Mouse (Mus musculus) intestine, embryonic 16.5 days (tissue): ENCODE data around the gene Sall2. TPM values are rescaled to one million over a fixed set of nuclear protein-coding genes. Genes with fewer than 3 reads are reported as not detected.
A peak's percentile ranks its signal among the peaks of the same experiment; 100 is the strongest.
"Not testable (repeated sequence)": the region's sequence is repeated elsewhere in the genome, so short reads cannot be mapped to it uniquely, and the experiment has no call there.

Experiments
- ATAC-seq: fragments of 200-750 bp; cut with Nextera tagmentation; 2 replicates; pipeline ENCODE4 v1.8.0; 2017; ENCODE audit warnings: moderate TSS enrichment, moderate library complexity
- H3K27ac ChIP-seq: fragments of 300-500 bp; sonication (generic); 2 replicates; pipeline ENCODE4 v1.5.1; 2014; ENCODE audit warnings: mild to moderate bottlenecking, low read length
- H3K27me3 ChIP-seq: fragments of 300-500 bp; sonication (generic); replicated peaks from 2 replicates; pipeline ENCODE4 v1.6.1; 2014; ENCODE audit warnings: low read length, control low read depth, mixed read lengths; ENCODE audit not compliant: control insufficient read depth, insufficient read depth
- H3K36me3 ChIP-seq: fragments of 300-500 bp; sonication (generic); 2 replicates; pipeline ENCODE4 v1.6.1; 2014; ENCODE audit warnings: low read length, control low read depth; ENCODE audit not compliant: control insufficient read depth, insufficient read depth
- H3K4me1 ChIP-seq: fragments of 300-500 bp; sonication (generic); 2 replicates; pipeline ENCODE4 v1.6.1; 2014; ENCODE audit warnings: low read length, control low read depth, mixed read lengths; ENCODE audit not compliant: control insufficient read depth, insufficient read depth
- H3K4me2 ChIP-seq: fragments of 300-500 bp; sonication (generic); 2 replicates; pipeline ENCODE4 v1.6.1; 2014; ENCODE audit warnings: low read depth, low read length, control low read depth
- H3K4me3 ChIP-seq: fragments of 300-500 bp; sonication (generic); 2 replicates; pipeline ENCODE4 v1.5.1; 2014; ENCODE audit warnings: mild to moderate bottlenecking, low read length
- H3K9ac ChIP-seq: fragments of 300-500 bp; sonication (generic); 2 replicates; pipeline ENCODE4 v1.6.1; 2014; ENCODE audit warnings: low read depth, low read length
- H3K9me3 ChIP-seq: fragments of 300-500 bp; sonication (generic); 2 replicates; pipeline ENCODE4 v1.6.1; 2016; ENCODE audit warnings: low read length, control low read depth; ENCODE audit not compliant: control insufficient read depth
- WGBS: fragments of 180-500 bp; shearing (Covaris S2); extraction: QIAGEN DNeasy Blood & Tissue Kit; methylation state at CpG from one replicate; pipeline ENCODE4 v1.1.7; 2014; 5-methylcytosine and 5-hydroxymethylcytosine counted together
- polyA plus RNA-seq: library from polyadenylated mRNA; unstranded; fragments of >200 nt; fragmentation: Nextera tagmentation; extraction: Ambion mirVana; gene quantifications from 2 replicates; pipeline ENCODE4 v1.2.1, GENCODE M21; 2015

Sall2 gene
- polyA plus RNA-seq, 1 experiment from 2014 or later: 7.3 TPM

DNA sequence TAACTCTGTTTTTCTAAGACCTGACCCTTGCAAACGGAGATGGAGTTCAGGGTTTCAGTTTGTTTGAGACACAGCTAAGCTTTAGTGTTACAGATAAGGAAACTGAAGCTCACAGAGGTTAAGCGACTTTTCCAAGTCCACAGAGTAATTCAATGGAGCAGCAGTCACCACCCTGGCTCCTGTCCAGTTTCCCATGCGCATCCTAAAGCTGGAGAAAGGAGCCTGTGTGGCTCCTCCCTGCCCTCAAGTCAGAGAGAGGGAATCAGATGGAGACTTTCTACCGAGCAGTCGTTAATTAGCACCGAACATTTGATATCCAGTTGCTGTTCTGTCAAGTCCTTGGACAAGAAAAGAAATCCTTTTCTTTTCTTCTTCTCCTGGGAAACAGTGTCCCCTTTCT lies 9.2 kb downstream of the Sall2 start:
- H3K4me3 ChIP-seq: no peak overlapping the region
- no peaks in the 10 kb centered on the region for H3K27me3 ChIP-seq
- H3K36me3 ChIP-seq: peaks cover 2% of the 10 kb centered on the region; the same call in 1 of the 2 replicates
- WGBS: 64% methylated on average over 6 of the region's 6 CpGs
- H3K4me1 ChIP-seq: peaks cover 14% of the 10 kb centered on the region
- no peak overlapping the region for H3K27ac ChIP-seq
- no peaks in the 10 kb centered on the region for H3K9me3 ChIP-seq
- H3K4me2 ChIP-seq: no peak overlapping the region
- no peak for ATAC-seq
- H3K9ac ChIP-seq: no peak overlapping the region

DNA sequence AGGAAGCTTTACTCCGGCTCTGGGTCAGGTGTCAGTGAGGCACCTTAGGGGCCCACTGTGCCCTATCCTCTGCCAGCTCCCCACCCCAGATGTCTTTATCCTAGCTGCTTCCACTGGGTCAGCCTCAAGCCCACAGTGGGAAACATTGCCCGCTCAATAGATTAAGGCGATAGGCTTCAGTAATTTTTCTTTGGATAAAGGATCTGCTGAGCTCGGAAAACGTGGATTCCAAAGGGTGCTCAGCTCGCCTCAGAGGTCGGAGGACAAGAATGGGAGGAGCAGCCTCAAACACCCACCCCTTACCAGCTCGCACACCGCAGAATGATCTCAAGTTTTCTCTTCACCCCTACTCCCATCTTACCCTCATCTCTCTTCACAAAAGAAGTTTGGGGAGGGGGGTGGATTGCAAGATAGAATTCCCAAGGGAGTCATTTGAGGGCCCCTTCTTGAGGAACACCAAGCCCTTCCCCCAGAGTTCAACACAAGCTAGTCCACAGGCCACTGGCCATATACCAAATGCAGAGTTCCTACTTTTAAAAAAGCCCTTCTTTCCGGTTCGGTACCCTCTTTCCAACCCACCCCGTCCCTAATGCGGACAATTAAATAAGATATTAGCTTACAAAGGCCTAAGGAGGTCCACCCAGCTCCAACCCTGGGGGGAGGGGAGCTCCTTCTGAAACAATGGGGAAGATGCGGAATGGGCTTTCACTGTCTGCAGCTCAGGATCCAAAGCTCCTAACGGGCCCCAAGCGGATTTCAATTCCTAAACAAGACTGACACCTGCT lies 11.9 kb downstream of the Sall2 start:
- Histone ChIP-seq H3K27me3 (no peaks in the 10 kb centered on the region), H3K9ac (peak overlapping the region; percentile 90), H3K4me2 (peak overlapping the region; percentile 84), H3K36me3 (peaks cover 23% of the 10 kb centered on the region), H3K9me3 (no peaks in the 10 kb centered on the region), H3K4me1 (peaks cover 14% of the 10 kb centered on the region), H3K4me3 (peak overlapping the region; percentile 89), H3K27ac (peak overlapping the region; percentile 73)
- 13% methylated on average over 16 of the region's 16 CpGs for WGBS
- peak; percentile 75 for ATAC-seq

DNA sequence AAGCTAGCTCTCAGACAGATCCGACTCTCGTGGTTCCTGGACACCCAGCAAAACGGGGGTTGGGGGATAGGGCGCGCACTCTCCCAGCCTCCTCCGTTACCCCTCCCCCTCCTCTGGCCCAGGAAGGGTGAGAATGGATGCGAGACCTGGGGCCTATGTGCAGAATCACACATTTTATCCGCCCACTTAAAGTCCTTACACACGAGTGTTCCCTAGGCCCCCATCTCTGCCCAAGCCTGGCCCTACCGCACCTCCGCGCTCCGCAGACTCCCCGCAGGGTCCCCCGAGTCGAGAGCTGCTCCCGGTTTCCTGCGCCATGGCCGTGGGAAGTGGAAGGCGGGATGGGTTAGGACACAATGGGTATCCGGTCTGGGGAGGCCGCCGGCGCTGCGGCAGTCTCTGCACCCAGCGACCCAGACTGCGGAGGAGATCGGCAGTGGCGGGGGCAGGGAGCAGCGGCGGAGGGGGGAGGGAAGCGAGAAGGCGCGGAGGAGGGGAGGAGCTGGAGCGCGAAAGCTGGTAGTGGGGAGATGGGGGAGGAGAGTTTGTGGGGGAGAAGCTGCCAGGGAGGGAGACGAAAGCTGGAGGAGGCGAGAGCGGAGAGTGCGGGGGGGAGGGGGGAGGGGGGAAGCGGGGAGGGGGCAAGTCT lies 12.6 kb downstream of the Sall2 start:
- Histone ChIP-seq H3K9me3 (no peaks in the 10 kb centered on the region), H3K4me2 (peak overlapping the region; percentile 84), H3K36me3 (peaks cover 23% of the 10 kb centered on the region), H3K4me1 (peaks cover 14% of the 10 kb centered on the region), H3K27me3 (no peaks in the 10 kb centered on the region), H3K27ac (peak overlapping the region; percentile 80), H3K4me3 (peak overlapping the region; percentile 89), H3K9ac (peak overlapping the region; percentile 90)
- peak; percentile 87 for ATAC-seq
- 0% methylated on average over 27 of the region's 41 CpGs for WGBS

DNA sequence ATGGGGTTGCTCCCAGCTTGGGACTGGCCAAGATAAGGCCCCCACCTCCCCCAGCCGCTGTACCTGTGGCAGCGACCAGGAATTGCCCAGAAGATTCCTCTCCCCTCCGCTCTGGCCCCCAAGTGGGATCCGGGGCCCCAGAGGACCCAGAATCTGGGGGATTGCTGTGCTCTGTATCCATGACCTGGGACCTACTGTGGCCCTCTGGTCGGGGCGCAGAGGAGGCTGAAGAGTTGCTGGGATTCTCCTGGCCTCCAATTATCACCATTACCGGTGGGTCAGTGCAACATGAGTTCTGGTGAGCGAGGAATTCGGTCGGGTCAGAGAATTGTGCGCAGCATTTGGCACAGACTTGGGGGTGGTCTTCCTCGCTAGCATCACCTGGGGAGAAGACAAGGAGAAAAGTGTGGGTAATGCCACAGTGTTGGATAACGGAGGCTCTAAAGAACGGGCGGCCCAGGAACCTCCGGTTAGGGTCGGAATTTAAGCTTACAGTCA lies 13.2 kb downstream of the Sall2 start:
- no peaks in the 10 kb centered on the region for H3K27me3 ChIP-seq
- 4% methylated on average over 17 of the region's 17 CpGs for WGBS
- 0 out of 2 replicates have a peak, but pooled peaks have one; percentile 0 for ATAC-seq
- peaks cover 14% of the 10 kb centered on the region for H3K4me1 ChIP-seq
- H3K4me2 ChIP-seq: peak overlapping the region; percentile 84
- peak overlapping the region; percentile 90 for H3K9ac ChIP-seq
- peak overlapping the region; percentile 80 for H3K27ac ChIP-seq
- H3K36me3 ChIP-seq: peaks cover 23% of the 10 kb centered on the region
- no peaks in the 10 kb centered on the region for H3K9me3 ChIP-seq
- H3K4me3 ChIP-seq: peak overlapping the region; percentile 89

DNA sequence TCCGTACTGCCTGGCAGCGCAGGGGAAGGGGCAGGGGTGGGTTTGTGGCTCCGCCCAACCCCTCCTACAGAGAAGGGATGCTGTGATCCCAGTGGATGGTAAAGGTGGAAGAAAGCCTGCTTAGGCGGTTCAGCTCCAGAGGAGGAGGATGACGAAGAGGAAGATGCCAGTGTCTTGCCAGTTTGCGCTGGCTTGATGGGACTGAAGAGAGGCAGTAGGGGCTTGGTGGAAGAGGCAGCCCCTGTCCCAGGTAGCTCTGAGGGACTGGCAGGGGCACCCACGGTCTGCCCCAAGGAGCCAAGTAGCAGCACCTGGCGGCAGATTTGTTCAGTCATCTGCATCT lies 13.8 kb downstream of the Sall2 start:
- Histone ChIP-seq H3K4me1 (peaks cover 14% of the 10 kb centered on the region), H3K9me3 (no peaks in the 10 kb centered on the region), H3K27ac (no peak overlapping the region), H3K4me3 (peak overlapping the region; percentile 89), H3K4me2 (peak overlapping the region; percentile 84), H3K27me3 (no peaks in the 10 kb centered on the region), H3K36me3 (peaks cover 23% of the 10 kb centered on the region), H3K9ac (peak overlapping the region; percentile 90; the same call in 1 of the 2 replicates)
- 54% methylated on average over 8 of the region's 8 CpGs for WGBS
- ATAC-seq: no peak

DNA sequence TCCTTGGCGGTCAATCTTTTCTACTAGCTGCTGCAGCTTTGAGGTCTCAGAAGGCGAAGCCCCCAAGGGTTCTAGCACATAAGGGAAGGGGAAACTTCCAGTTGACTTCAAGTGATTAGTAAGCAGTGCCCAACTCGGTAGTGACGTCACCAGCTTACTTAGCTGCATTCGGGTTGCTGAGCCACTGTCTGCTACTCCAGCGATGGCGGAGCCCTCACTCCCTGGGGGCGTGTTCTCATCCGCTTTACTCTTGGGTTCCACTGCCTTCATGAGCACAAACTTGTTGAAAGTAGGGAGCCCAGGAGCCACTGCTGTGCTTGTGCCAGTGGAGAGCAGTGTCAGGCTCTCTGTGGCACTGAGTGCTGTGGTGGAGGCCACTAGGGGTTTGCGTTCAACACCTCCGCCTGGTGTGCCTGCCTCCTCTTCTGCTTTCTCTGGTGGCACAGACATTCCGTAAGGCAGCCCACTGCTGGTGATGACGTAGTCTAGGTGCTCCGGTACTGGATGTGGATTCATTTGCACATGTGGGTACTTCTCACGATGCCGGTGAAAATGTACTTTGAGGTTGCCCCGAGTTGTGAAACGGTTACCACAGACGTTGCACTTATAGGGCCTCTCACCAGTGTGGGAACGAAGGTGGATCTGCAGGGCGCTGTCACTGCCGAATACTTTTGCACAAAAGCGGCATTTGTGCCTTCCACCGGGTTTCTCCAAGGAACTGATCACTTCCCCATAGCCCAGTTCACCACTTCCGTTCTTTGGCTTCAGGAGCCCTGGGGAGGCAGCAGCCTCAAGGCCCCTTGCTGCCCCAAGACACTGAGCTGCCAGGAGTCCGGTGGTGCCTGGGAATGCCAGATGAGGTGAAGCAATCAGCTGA lies 14.4 kb downstream of the Sall2 start:
- 88% methylated on average over 26 of the region's 26 CpGs for WGBS

DNA sequence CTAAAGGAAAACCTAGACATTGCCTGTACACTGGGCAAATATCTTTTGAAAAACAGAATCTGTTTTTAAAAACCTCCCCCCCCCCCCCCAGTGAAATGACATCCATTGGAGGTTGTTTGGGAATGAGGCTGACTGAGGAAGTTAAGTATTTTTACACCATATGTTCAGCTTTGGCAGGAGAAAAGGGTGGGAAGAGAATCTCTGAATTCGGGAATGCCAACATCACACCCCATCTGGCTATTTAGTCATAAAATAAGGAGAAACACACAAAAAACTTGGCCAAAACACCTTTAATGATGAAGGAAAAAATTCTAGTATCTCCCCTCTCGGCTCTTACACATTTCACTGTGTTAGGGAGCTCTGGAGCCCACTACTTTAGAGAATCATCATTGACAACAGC lies 17.7 kb downstream of the Sall2 start:
- no peaks in the 10 kb centered on the region for H3K9me3 ChIP-seq
- ATAC-seq: no peak
- H3K27ac ChIP-seq: no peak overlapping the region
- H3K36me3 ChIP-seq: peaks cover 23% of the 10 kb centered on the region
- H3K9ac ChIP-seq: no peak overlapping the region
- no peak overlapping the region for H3K4me3 ChIP-seq
- H3K4me2 ChIP-seq: no peak overlapping the region
- H3K4me1 ChIP-seq: peaks cover 10% of the 10 kb centered on the region
- no peaks in the 10 kb centered on the region for H3K27me3 ChIP-seq
- WGBS: 89% methylated on average over 2 of the region's 2 CpGs

More for the DNA sequence above, 14.4 kb downstream of the Sall2 start:
- Histone ChIP-seq H3K4me1 (peaks cover 14% of the 10 kb centered on the region), H3K9ac (no peak overlapping the region), H3K27ac (no peak overlapping the region), H3K4me2 (no peak overlapping the region), H3K36me3 (peaks cover 23% of the 10 kb centered on the region), H3K27me3 (no peaks in the 10 kb centered on the region), H3K4me3 (no peak overlapping the region), H3K9me3 (no peaks in the 10 kb centered on the region)
- ATAC-seq: no peak

DNA sequence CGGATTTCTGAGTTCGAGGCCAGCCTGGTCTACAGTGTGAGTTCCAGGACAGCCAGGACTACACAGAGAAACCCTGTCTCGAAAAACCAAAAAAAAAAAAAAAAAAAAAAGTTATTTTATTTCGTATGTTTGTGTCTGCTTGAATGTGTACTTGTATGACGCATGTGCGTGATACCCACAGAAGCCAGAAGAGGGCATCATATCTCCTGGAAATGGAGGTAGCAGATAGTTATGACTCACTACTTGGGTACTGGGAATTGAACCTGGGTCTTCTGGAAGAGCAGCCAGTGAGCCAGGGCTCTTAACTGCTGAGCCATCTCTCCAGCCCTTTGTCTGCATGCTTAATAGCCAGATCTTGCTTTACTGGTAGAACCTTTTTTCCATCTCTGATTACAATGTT lies 18.2 kb downstream of the Sall2 start:
- not testable (repeated sequence) for H3K4me2 ChIP-seq, H3K27ac ChIP-seq, H3K4me3 ChIP-seq, H3K27me3 ChIP-seq, ATAC-seq, H3K9ac ChIP-seq, H3K9me3 ChIP-seq, H3K4me1 ChIP-seq
- peaks cover 23% of the 10 kb centered on the region for H3K36me3 ChIP-seq
- 89% methylated on average over 5 of the region's 6 CpGs for WGBS

DNA sequence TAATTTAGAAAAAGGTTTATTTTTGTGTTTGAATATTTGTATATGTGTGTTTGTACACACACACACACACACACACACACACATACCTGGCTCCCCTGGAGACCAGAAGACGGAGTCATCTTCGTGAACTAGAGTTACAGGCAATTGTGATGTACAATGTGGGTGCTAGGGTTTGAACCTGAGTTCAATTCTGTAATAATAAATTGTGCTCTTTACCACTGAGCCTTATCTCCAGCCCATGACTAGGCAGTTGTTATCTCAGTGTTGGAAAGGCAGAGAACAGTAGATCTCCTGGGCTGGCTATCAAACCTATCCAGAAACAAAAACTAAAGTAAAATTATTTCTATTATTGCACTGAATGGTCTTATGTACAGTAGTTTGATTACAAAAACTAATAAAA lies 22.5 kb downstream of the Sall2 start:
- 95% methylated on average over 2 of the region's 2 CpGs for WGBS
- no peak overlapping the region for H3K4me2 ChIP-seq
- no peaks in the 10 kb centered on the region for H3K9me3 ChIP-seq
- no peaks in the 10 kb centered on the region for H3K27me3 ChIP-seq
- no peak for ATAC-seq
- H3K4me1 ChIP-seq: no peaks in the 10 kb centered on the region; the same call in 1 of the 2 replicates
- H3K9ac ChIP-seq: no peak overlapping the region
- no peaks in the 10 kb centered on the region for H3K36me3 ChIP-seq
- no peak overlapping the region for H3K4me3 ChIP-seq
- H3K27ac ChIP-seq: no peak overlapping the region
